20 mouse cellular contexts compared by ENCODE assay signal in the genomic region with DNA sequence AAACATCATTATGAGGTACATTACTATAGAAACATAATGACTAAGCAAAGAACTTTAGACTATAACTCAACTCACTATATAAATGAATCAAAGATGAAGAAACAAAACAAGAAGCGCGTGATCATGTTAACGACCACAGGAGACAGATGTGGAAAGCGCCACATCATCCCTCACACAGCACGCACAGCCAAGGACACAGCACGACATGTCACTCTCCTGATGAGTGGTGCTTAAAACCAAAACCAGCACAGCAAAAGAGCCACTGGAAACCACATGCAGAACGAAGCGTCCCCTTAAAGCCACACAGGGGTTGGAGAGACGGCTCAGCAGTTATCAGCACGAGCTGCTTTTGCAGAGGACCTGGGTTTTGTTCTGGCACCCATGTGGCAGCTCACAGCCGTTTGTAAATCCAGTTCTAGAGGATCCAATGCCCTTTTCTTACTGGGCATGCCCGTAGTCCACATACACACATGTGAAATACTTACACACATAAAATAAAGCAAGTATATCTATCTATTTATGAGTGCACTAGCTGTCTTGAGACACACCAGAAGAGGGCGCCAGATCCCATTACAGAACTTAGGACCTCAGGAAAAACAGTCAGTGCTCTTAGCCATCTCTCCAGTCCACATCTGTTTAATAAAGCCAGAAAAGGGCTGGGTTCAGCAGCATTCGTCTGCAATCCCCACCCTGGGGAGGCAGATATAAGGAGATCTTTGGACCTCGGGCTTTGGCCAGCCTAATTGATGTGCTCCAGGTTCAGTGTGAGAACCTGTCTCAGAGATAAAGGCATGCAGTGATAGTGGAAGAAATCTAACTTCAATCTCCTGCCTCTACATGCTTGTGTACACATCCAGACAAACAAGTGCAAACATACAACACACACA. TPM values are rescaled to one million over a fixed set of nuclear protein-coding genes. Genes with fewer than 3 reads are reported as not detected.
DNase-seq lines count a peak whose midpoint lies in the region; ATAC-seq and TF ChIP-seq lines count a peak whose summit lies in the region.
"Had no signal": no experiment of that assay in that cellular context is flagged by ENCODE, and none has a peak within 500 bp of the region (broad histone marks: within the 10 kb centered on the region; RNA-seq: fewer than 3 reads in every experiment).

No protein-coding gene starts in this region.

- no peak overlapping the region for H3K4me3 ChIP-seq in hindbrain, postnatal 0 days (ENCODE audit: low read length)
- H3K4me3 ChIP-seq in hindbrain, embryonic 11.5 days (ENCODE audit: low read depth, low read length) = no peak overlapping the region
- H3K4me3 ChIP-seq in midbrain, postnatal 0 days (ENCODE audit: low read depth, low read length) = no peak overlapping the region
- H3K4me3 ChIP-seq in midbrain, embryonic 16.5 days (ENCODE audit: low read depth, low read length) = no peak overlapping the region
- H3K4me3 ChIP-seq: erythroblast, embryonic 14.5 days; liver, embryonic 12.5 days; neural tube, embryonic 15.5 days had no signal

- no peak for ATAC-seq in hindbrain, postnatal 0 days
- ATAC-seq in hindbrain, embryonic 11.5 days (ENCODE audit: low FRiP score) = no peak
- no peak for ATAC-seq in midbrain, postnatal 0 days (ENCODE audit: low FRiP score)
- no peak for ATAC-seq in midbrain, embryonic 16.5 days
- ATAC-seq in megakaryocyte progenitor cell, adult 5-6 weeks (replicated peaks; ENCODE audit: poor library complexity) = peak; percentile 52
- ATAC-seq: CD4-positive, CD25-positive, alpha-beta regulatory T cell, adult 4 months; liver, embryonic 12.5 days had no signal

- H3K4me1 ChIP-seq in hindbrain, postnatal 0 days (ENCODE audit: insufficient read depth, low read length) = no peaks in the 10 kb centered on the region
- H3K4me1 ChIP-seq in hindbrain, embryonic 11.5 days (replicated peaks; ENCODE audit: control insufficient read depth, insufficient read depth, low read length) = no peaks in the 10 kb centered on the region
- no peaks in the 10 kb centered on the region for H3K4me1 ChIP-seq in midbrain, postnatal 0 days (ENCODE audit: insufficient read depth, low read length)
- no peaks in the 10 kb centered on the region for H3K4me1 ChIP-seq in midbrain, embryonic 16.5 days (ENCODE audit: control insufficient read depth, insufficient read depth, low read length)
- H3K4me1 ChIP-seq: neural tube, embryonic 15.5 days had no signal

- 93% methylated on average over 15 of the region's 15 CpGs for WGBS in hindbrain, postnatal 0 days
- WGBS in hindbrain, embryonic 11.5 days = 93% methylated on average over 15 of the region's 15 CpGs
- 92% methylated on average over 15 of the region's 15 CpGs for WGBS in midbrain, postnatal 0 days
- WGBS in midbrain, embryonic 16.5 days = 90% methylated on average over 15 of the region's 15 CpGs

- no peaks in the 10 kb centered on the region for H3K9me3 ChIP-seq in hindbrain, postnatal 0 days (ENCODE audit: low read length)
- no peaks in the 10 kb centered on the region for H3K9me3 ChIP-seq in hindbrain, embryonic 11.5 days (ENCODE audit: control insufficient read depth, low read length)
- H3K9me3 ChIP-seq in midbrain, postnatal 0 days (ENCODE audit: low read length) = no peaks in the 10 kb centered on the region
- no peaks in the 10 kb centered on the region for H3K9me3 ChIP-seq in midbrain, embryonic 16.5 days (replicated peaks; ENCODE audit: control insufficient read depth, low read length, poor library complexity, severe bottlenecking)
- H3K9me3 ChIP-seq: liver, embryonic 12.5 days; neural tube, embryonic 15.5 days had no signal

- peak; percentile 52 for TF ChIP-seq CTCF in hindbrain, postnatal 0 days (IDR thresholded peaks at IDR 0.05; ENCODE audit: low read depth)
- TF ChIP-seq CTCF in midbrain, postnatal 0 days (IDR thresholded peaks at IDR 0.05) = peak; percentile 59

- H3K4me2 ChIP-seq in hindbrain, postnatal 0 days (ENCODE audit: low read depth, low read length) = no peak overlapping the region
- no peak overlapping the region for H3K4me2 ChIP-seq in hindbrain, embryonic 11.5 days (replicated peaks; ENCODE audit: low read depth, low read length)
- no peak overlapping the region for H3K4me2 ChIP-seq in midbrain, postnatal 0 days (ENCODE audit: low read depth, low read length, poor library complexity, severe bottlenecking)
- no peak overlapping the region for H3K4me2 ChIP-seq in midbrain, embryonic 16.5 days (ENCODE audit: low read length)
- H3K4me2 ChIP-seq: liver, embryonic 12.5 days; neural tube, embryonic 15.5 days had no signal

- H3K36me3 ChIP-seq in hindbrain, postnatal 0 days (ENCODE audit: insufficient read depth, low read length) = peaks cover 45% of the 10 kb centered on the region
- H3K36me3 ChIP-seq in hindbrain, embryonic 11.5 days (ENCODE audit: control insufficient read depth, insufficient read depth, low read length) = peaks cover 4% of the 10 kb centered on the region; the same call in 1 of the 2 replicates
- peaks cover 19% of the 10 kb centered on the region for H3K36me3 ChIP-seq in midbrain, postnatal 0 days (ENCODE audit: insufficient read depth, low read length)
- peaks cover 18% of the 10 kb centered on the region for H3K36me3 ChIP-seq in midbrain, embryonic 16.5 days (ENCODE audit: control insufficient read depth, insufficient read depth, low read length)

- H3K9ac ChIP-seq in hindbrain, postnatal 0 days (replicated peaks; ENCODE audit: low read length) = no peak overlapping the region
- H3K9ac ChIP-seq in hindbrain, embryonic 11.5 days (ENCODE audit: low read depth, low read length) = no peak overlapping the region
- no peak overlapping the region for H3K9ac ChIP-seq in midbrain, postnatal 0 days (replicated peaks; ENCODE audit: low read length, poor library complexity, severe bottlenecking)
- H3K9ac ChIP-seq in midbrain, embryonic 16.5 days (ENCODE audit: low read depth, low read length) = no peak overlapping the region
- H3K9ac ChIP-seq: liver, embryonic 12.5 days; neural tube, embryonic 15.5 days had no signal

- no peak for DNase-seq in hindbrain, postnatal 0 days (ENCODE audit: low spot score)
- DNase-seq in hindbrain, embryonic 11.5 days (ENCODE audit: low spot score) = no peak
- DNase-seq in midbrain, postnatal 0 days (ENCODE audit: low spot score) = no peak
- peak; percentile 41 for DNase-seq in NIH3T3 (ENCODE audit: low read depth)
- no peak for DNase-seq in urinary bladder, postnatal 25 days (ENCODE audit: low spot score)
- no peak for DNase-seq in spleen, adult 12 weeks (ENCODE audit: low spot score)
- DNase-seq: adrenal gland, adult 2 months; cerebellum, adult 9-11 months; heart, adult 18-20 months; heart, postnatal 36 days; kidney, adult 18-20 months; thymus, adult 2 months had no signal

- H3K27ac ChIP-seq in hindbrain, postnatal 0 days = no peak overlapping the region
- H3K27ac ChIP-seq in hindbrain, embryonic 11.5 days (ENCODE audit: low read depth, low read length) = no peak overlapping the region
- no peak overlapping the region for H3K27ac ChIP-seq in midbrain, postnatal 0 days (ENCODE audit: low read depth, low read length)
- no peak overlapping the region for H3K27ac ChIP-seq in midbrain, embryonic 16.5 days (ENCODE audit: low read length)
- H3K27ac ChIP-seq: liver, embryonic 12.5 days; macrophage; neural tube, embryonic 15.5 days had no signal

- H3K27me3 ChIP-seq in hindbrain, postnatal 0 days (ENCODE audit: insufficient read depth, low read length) = no peaks in the 10 kb centered on the region
- no peaks in the 10 kb centered on the region for H3K27me3 ChIP-seq in hindbrain, embryonic 11.5 days (ENCODE audit: control insufficient read depth, insufficient read depth, low read length)
- H3K27me3 ChIP-seq in midbrain, postnatal 0 days (ENCODE audit: insufficient read depth, low read length) = no peaks in the 10 kb centered on the region
- no peaks in the 10 kb centered on the region for H3K27me3 ChIP-seq in midbrain, embryonic 16.5 days (ENCODE audit: control insufficient read depth, insufficient read depth, low read depth, low read length)
- H3K27me3 ChIP-seq: liver, embryonic 12.5 days; neural tube, embryonic 15.5 days had no signal

RNA-seq across cellular contexts. Expression of gene Os9, which starts 9.7 kb away (rescaled TPM):
- 118 and 119 TPM in 2 replicates for total RNA-seq in hindbrain, postnatal 0 days (2014; rRNA removed)
- 128 and 129 TPM in 2 replicates for polyA plus RNA-seq in hindbrain, postnatal 0 days (2015; fragmentation: Nextera tagmentation; extraction: Ambion mirVana)
- 40.3 and 46.6 TPM in 2 replicates for polyA plus RNA-seq in hindbrain, embryonic 11.5 days (2014; fragmentation: Nextera tagmentation; extraction: Ambion mirVana)
- 114 and 120 TPM in 2 replicates for total RNA-seq in midbrain, postnatal 0 days (2014; rRNA removed)
- polyA plus RNA-seq in midbrain, postnatal 0 days (2015; fragmentation: Nextera tagmentation; extraction: Ambion mirVana) = 126 TPM in 2 replicates
- 132 and 138 TPM in 2 replicates for polyA plus RNA-seq in midbrain, embryonic 16.5 days (2015; fragmentation: Nextera tagmentation; extraction: Ambion mirVana)
- 40.1 and 43.7 TPM in 2 replicates for total RNA-seq in megakaryocyte progenitor cell, adult 5-6 weeks (2015)
- total RNA-seq in megakaryocyte progenitor cell, adult 5-6 weeks (2017) = 192 and 207 TPM in 2 replicates

RNA-seq across cellular contexts. Expression of gene Agap2, which starts 36.2 kb away (rescaled TPM):
- total RNA-seq in hindbrain, postnatal 0 days (2014; rRNA removed) = 229 and 238 TPM in 2 replicates
- polyA plus RNA-seq in hindbrain, postnatal 0 days (2015; fragmentation: Nextera tagmentation; extraction: Ambion mirVana) = 4.1 and 4.9 TPM in 2 replicates
- polyA plus RNA-seq in hindbrain, embryonic 11.5 days (2014; fragmentation: Nextera tagmentation; extraction: Ambion mirVana) = 0.68 and 1.2 TPM in 2 replicates
- total RNA-seq in midbrain, postnatal 0 days (2014; rRNA removed) = 330 and 343 TPM in 2 replicates
- 5.4 and 6.3 TPM in 2 replicates for polyA plus RNA-seq in midbrain, postnatal 0 days (2015; fragmentation: Nextera tagmentation; extraction: Ambion mirVana)
- polyA plus RNA-seq in midbrain, embryonic 16.5 days (2015; fragmentation: Nextera tagmentation; extraction: Ambion mirVana) = 5.1 and 5.3 TPM in 2 replicates
- total RNA-seq in megakaryocyte progenitor cell, adult 5-6 weeks (2015) = 5.3 and 9.7 TPM in 2 replicates
- total RNA-seq in megakaryocyte progenitor cell, adult 5-6 weeks (2017) = 37.4 and 41.4 TPM in 2 replicates

RNA-seq across cellular contexts. Expression of gene Tspan31, which starts 41.2 kb away (rescaled TPM):
- 113 and 129 TPM in 2 replicates for total RNA-seq in hindbrain, postnatal 0 days (2014; rRNA removed)
- polyA plus RNA-seq in hindbrain, postnatal 0 days (2015; fragmentation: Nextera tagmentation; extraction: Ambion mirVana) = 105 and 107 TPM in 2 replicates
- polyA plus RNA-seq in hindbrain, embryonic 11.5 days (2014; fragmentation: Nextera tagmentation; extraction: Ambion mirVana) = 111 and 140 TPM in 2 replicates
- total RNA-seq in midbrain, postnatal 0 days (2014; rRNA removed) = 109 and 122 TPM in 2 replicates
- 101 and 104 TPM in 2 replicates for polyA plus RNA-seq in midbrain, postnatal 0 days (2015; fragmentation: Nextera tagmentation; extraction: Ambion mirVana)
- polyA plus RNA-seq in midbrain, embryonic 16.5 days (2015; fragmentation: Nextera tagmentation; extraction: Ambion mirVana) = 105 and 110 TPM in 2 replicates
- total RNA-seq in megakaryocyte progenitor cell, adult 5-6 weeks (2015) = 93.8 and 97.5 TPM in 2 replicates
- total RNA-seq in megakaryocyte progenitor cell, adult 5-6 weeks (2017) = 67.2 and 73.0 TPM in 2 replicates

RNA-seq across cellular contexts. Expression of gene Cdk4, which starts 47.9 kb away (rescaled TPM):
- 483 and 524 TPM in 2 replicates for total RNA-seq in hindbrain, postnatal 0 days (2014; rRNA removed)
- polyA plus RNA-seq in hindbrain, postnatal 0 days (2015; fragmentation: Nextera tagmentation; extraction: Ambion mirVana) = 519 and 563 TPM in 2 replicates
- 2,639 and 2,665 TPM in 2 replicates for polyA plus RNA-seq in hindbrain, embryonic 11.5 days (2014; fragmentation: Nextera tagmentation; extraction: Ambion mirVana)
- 311 and 365 TPM in 2 replicates for total RNA-seq in midbrain, postnatal 0 days (2014; rRNA removed)
- 364 and 374 TPM in 2 replicates for polyA plus RNA-seq in midbrain, postnatal 0 days (2015; fragmentation: Nextera tagmentation; extraction: Ambion mirVana)
- 646 and 776 TPM in 2 replicates for polyA plus RNA-seq in midbrain, embryonic 16.5 days (2015; fragmentation: Nextera tagmentation; extraction: Ambion mirVana)
- 781 and 827 TPM in 2 replicates for total RNA-seq in megakaryocyte progenitor cell, adult 5-6 weeks (2015)
- 536 and 567 TPM in 2 replicates for total RNA-seq in megakaryocyte progenitor cell, adult 5-6 weeks (2017)

RNA-seq across cellular contexts. Expression of gene March9, which starts 51.3 kb away (rescaled TPM):
- total RNA-seq in hindbrain, postnatal 0 days (2014; rRNA removed) = 78.3 and 80.1 TPM in 2 replicates
- polyA plus RNA-seq in hindbrain, postnatal 0 days (2015; fragmentation: Nextera tagmentation; extraction: Ambion mirVana) = 6.7 and 7.0 TPM in 2 replicates
- 3.6 and 4.2 TPM in 2 replicates for polyA plus RNA-seq in hindbrain, embryonic 11.5 days (2014; fragmentation: Nextera tagmentation; extraction: Ambion mirVana)
- total RNA-seq in midbrain, postnatal 0 days (2014; rRNA removed) = 84.0 and 90.0 TPM in 2 replicates
- 8.6 and 9.8 TPM in 2 replicates for polyA plus RNA-seq in midbrain, postnatal 0 days (2015; fragmentation: Nextera tagmentation; extraction: Ambion mirVana)
- 5.6 and 6.3 TPM in 2 replicates for polyA plus RNA-seq in midbrain, embryonic 16.5 days (2015; fragmentation: Nextera tagmentation; extraction: Ambion mirVana)
- total RNA-seq in megakaryocyte progenitor cell, adult 5-6 weeks (2015) = 0.05 and 0.10 TPM in 2 replicates
- 0.08 TPM in 1 of 2 replicates, not detected in the other for total RNA-seq in megakaryocyte progenitor cell, adult 5-6 weeks (2017)
- total RNA-seq: monocyte, adult 5-6 weeks had no signal
- polyA plus RNA-seq: erythroblast, embryonic 14.5 days had no signal
